Comparison of ENCODE assay signal across 23 mouse cellular contexts in the genomic region with DNA sequence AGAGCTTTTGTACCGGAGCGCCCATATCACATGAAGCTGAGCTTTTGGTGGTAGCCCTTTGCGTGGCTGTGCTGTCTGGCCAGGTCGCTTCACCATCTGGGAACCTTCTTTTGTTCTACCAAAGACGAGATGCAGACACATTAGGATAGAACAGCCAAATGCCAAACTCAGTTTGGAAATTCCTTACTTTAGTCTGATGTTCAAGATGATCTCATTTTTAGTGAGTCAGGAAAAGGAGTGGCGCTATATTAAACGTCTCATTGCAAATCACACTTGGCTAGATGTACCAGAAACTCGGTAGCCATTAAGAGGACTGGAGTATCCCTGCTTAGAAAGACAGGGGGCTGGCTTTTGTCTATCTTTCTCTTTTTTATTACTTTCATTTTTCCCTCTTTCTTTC. TPM values are rescaled to one million over a fixed set of nuclear protein-coding genes. Genes with fewer than 3 reads are reported as not detected.
DNase-seq lines count a peak whose midpoint lies in the region; TF ChIP-seq lines count a peak whose summit lies in the region.
"Had no signal": no experiment of that assay in that cellular context is flagged by ENCODE, and none has a peak within 500 bp of the region (broad histone marks: within the 10 kb centered on the region; RNA-seq: fewer than 3 reads in every experiment).

No protein-coding gene starts in this region.

- H3ac ChIP-seq in C2C12 (ENCODE audit: control insufficient read depth, insufficient read length, low read depth) = peak overlapping the region; percentile 3

- H3K27ac ChIP-seq in heart, adult 2 months = no peak overlapping the region
- H3K27ac ChIP-seq: embryonic facial prominence, embryonic 10.5 days; forebrain, embryonic 15.5 days; heart, embryonic 10.5 days; hindbrain, embryonic 10.5 days; hindbrain, embryonic 14.5 days; intestine, embryonic 15.5 days had no signal

- no peak for TF ChIP-seq POLR2A in heart, adult 2 months (IDR thresholded peaks at IDR 0.05; ENCODE audit: insufficient read depth, low read depth, low read length)

- 56% methylated on average over 8 of the region's 8 CpGs for WGBS in heart, adult 2 months

- H3K79me2 ChIP-seq in heart, adult 2 months (replicated peaks; ENCODE audit: control insufficient read depth, insufficient read depth, low read length) = no peaks in the 10 kb centered on the region
- H3K79me2 ChIP-seq in C2C12 (ENCODE audit: control insufficient read depth, insufficient read depth) = no peaks in the 10 kb centered on the region

- 0 out of 2 replicates have a peak, but pooled peaks have one; percentile 14 for TF ChIP-seq CTCF in heart, adult 2 months (IDR thresholded peaks at IDR 0.05)
- no peak for TF ChIP-seq CTCF in C2C12 (IDR thresholded peaks at IDR 0.05; ENCODE audit: control insufficient read depth, insufficient read depth, insufficient read length)

- H3K79me3 ChIP-seq in C2C12 (ENCODE audit: low read depth) = no peaks in the 10 kb centered on the region

- no peak for TF ChIP-seq EP300 in heart, adult 2 months (IDR thresholded peaks at IDR 0.05; ENCODE audit: insufficient read depth, low read depth, low read length)

- intact Hi-C loops in heart, adult 2 months (cut with DNase I) = loop anchor here (2.0 kb wide), 1 partner anchor 16 kb away; no protein-coding TSS in a partner anchor
- intact Hi-C loops in heart, postnatal 36 days (cut with DNase I) = no loop called here

- peaks cover 8% of the 10 kb centered on the region for H3K4me1 ChIP-seq in heart, adult 2 months (ENCODE audit: control insufficient read depth, insufficient read depth, low read length)
- H3K4me1 ChIP-seq: forebrain, embryonic 15.5 days; heart, embryonic 10.5 days; hindbrain, embryonic 10.5 days had no signal

- no peak overlapping the region for H3K4me3 ChIP-seq in heart, adult 2 months
- no peak overlapping the region for H3K4me3 ChIP-seq in C2C12 (ENCODE audit: insufficient read depth, poor library complexity, severe bottlenecking)
- H3K4me3 ChIP-seq: embryonic facial prominence, embryonic 10.5 days; erythroblast, embryonic 14.5 days; forebrain, embryonic 15.5 days; heart, embryonic 10.5 days; hindbrain, embryonic 10.5 days; intestine, embryonic 15.5 days had no signal

- H3K9ac ChIP-seq in heart, adult 2 months (ENCODE audit: low read depth, low read length) = no peak overlapping the region
- H3K9ac ChIP-seq: forebrain, embryonic 15.5 days; hindbrain, embryonic 14.5 days; intestine, embryonic 15.5 days had no signal

- H3K27me3 ChIP-seq in heart, adult 2 months (ENCODE audit: control insufficient read depth, insufficient read depth, low read length) = no peaks in the 10 kb centered on the region
- no peaks in the 10 kb centered on the region for H3K27me3 ChIP-seq in C2C12 (ENCODE audit: control insufficient read depth, insufficient read depth, insufficient read length)
- H3K27me3 ChIP-seq: forebrain, embryonic 15.5 days; intestine, embryonic 15.5 days had no signal

- H3K36me3 ChIP-seq in heart, adult 2 months (ENCODE audit: control insufficient read depth, insufficient read depth, low read length) = no peaks in the 10 kb centered on the region
- no peaks in the 10 kb centered on the region for H3K36me3 ChIP-seq in C2C12 (ENCODE audit: control insufficient read depth, insufficient read depth)
- H3K36me3 ChIP-seq: embryonic facial prominence, embryonic 10.5 days; forebrain, embryonic 15.5 days; heart, embryonic 10.5 days; hindbrain, embryonic 10.5 days; intestine, embryonic 15.5 days had no signal

- no peak for DNase-seq in heart, adult 2 months
- DNase-seq in heart, postnatal 36 days = no peak
- DNase-seq in brain, adult 2 months (ENCODE audit: low read depth, low spot score) = peak; percentile 69
- DNase-seq in urinary bladder, postnatal 14 days (ENCODE audit: low spot score) = no peak
- DNase-seq in adrenal gland, postnatal 10 days = no peak
- no peak for DNase-seq in layer of hippocampus, postnatal 14 days (ENCODE audit: low spot score in 2 of 2)
- DNase-seq: adrenal gland, adult 8-10 months; B cell, adult 2 months; cerebellum, adult 18-20 months; cerebellum, adult 9-11 months; cerebellum, postnatal 36 days; gastrocnemius, postnatal 36 days; heart, adult 11 months; heart, postnatal 10 days; kidney, adult 18-20 months had no signal

TF ChIP-seq in C2C12, 6 proteins besides CTCF, POLR2A, EP300 and RAD21:
- TF ChIP-seq MYOG (IDR thresholded peaks at IDR 0.05; ENCODE audit: control insufficient read depth, extremely low read depth, insufficient read length) = no peak
- no peak for TF ChIP-seq USF1 (IDR thresholded peaks at IDR 0.05; ENCODE audit: low read depth)
- no peak for TF ChIP-seq MAX (IDR thresholded peaks at IDR 0.05)
- TF ChIP-seq CEBPB (IDR thresholded peaks at IDR 0.05; ENCODE audit: low read depth) = no peak
- TF ChIP-seq MYOD1 (IDR thresholded peaks at IDR 0.05; ENCODE audit: control insufficient read depth, insufficient read length, low read depth) = no peak
- no peak for TF ChIP-seq FOSL1 (IDR thresholded peaks at IDR 0.05; ENCODE audit: insufficient read depth, low read length, poor library complexity, severe bottlenecking)

RNA-seq across cellular contexts. Expression of a gene that starts 38.7 kb away (rescaled TPM):
- total RNA-seq in heart, adult 2 months (2021) = 10 to 100 TPM in 1 of 2 experiments, 1 to 10 TPM in 1; 7.2 to 26.7 TPM
- polyA plus RNA-seq in heart, adult 2 months (2012; rRNA removed) = 6.6 and 17.1 TPM in 2 replicates
- 10 to 100 TPM in 1 of 2 experiments, 1 to 10 TPM in 1; 3.8 to 12.9 TPM for total RNA-seq in heart, postnatal 36 days (2021)
- polyA plus RNA-seq in C2C12 (2012; fragmentation: generic; extraction: Trizol) = 4.0 TPM
- 10 to 100 TPM; 22.9 to 25.7 TPM for total RNA-seq in adrenal gland, postnatal 10 days (2021)
- 10 to 100 TPM; 23.5 to 28.6 TPM for total RNA-seq in layer of hippocampus, postnatal 14 days (2021)
